Mouse (Mus musculus): ENCODE data around the gene 3110009E18Rik. TPM values are rescaled to one million over a fixed set of nuclear protein-coding genes. Genes with fewer than 3 reads are reported as not detected.
A peak's percentile ranks its signal among the peaks of the same experiment; 100 is the strongest.

3110009E18Rik gene
- total RNA-seq, 1 experiment from 2014 or later, result 14.5 TPM

DNA sequence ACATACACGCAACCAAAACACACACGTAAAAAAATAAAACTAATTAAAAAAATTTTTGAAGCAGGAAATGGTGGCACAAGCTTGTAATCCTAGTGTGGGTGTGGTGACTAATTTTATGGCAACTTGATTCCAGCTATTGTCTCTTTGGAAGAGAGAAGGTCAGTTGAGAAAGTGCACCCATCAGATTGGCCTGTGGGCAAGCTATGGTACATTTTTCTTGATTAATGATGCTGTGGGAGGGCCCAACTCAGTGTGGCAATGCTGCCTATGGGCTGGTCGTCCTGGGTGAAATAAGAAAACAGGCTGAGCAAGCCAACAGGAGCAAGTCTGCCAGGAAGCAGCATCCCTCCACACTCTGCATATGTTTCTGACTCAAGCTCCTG lies 19.8 kb upstream of the 3110009E18Rik start:
- no peak for DNase-seq

DNA sequence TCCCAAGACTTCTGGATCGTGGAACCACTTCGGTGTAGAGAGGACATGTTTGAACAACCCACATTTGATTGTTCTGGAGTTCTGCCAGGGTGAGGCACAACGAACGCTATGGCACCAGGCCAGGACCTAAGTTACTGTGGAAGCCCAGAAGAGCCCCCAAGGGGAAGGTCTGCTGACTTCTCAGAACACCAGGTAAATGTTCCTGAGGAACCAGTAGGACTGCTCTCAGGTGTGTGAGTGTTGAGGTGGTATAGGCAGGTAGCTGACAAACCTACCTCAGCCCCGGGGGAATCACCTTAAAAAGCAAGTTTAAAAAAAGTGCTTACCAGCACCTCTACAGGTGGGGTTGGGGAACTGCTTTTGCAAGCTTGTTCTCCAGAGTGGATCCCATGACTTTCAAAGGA lies 15.4 kb upstream of the 3110009E18Rik start:
- DNase-seq, result no peak

DNA sequence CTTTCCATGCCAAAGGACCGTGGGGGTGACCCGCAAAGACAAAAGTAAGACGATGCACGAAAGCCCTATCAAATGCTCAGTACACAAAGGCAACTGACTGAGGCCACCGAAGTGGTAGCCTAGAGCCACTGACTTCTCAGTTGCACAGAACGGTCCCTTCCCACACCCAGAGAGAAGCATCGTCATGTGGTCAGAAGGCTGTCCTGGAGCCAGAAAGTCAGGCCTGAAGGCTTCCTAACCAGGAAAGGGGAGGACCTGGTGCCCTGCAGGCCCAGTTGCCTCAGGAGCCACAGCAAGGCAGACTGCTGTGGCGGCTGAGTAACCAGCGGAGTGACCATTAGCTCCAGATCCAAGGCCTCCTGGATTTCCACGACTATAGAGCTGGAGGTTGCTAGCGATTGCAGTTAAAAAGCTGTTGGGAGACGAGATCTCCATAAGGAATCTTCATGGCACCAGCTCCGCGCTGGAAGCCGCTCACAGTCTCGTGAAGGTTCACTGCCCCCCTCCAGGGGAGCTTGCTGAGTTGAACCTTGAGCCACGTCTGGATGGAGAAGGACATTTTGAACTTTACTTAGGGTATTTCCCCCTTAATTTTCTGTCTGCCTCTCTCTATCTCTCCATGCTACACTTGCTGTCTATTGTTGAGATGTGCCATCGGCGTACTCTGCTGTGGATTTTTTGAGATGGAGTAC lies 11.1 kb upstream of the 3110009E18Rik start:
- DNase-seq, result no peak

DNA sequence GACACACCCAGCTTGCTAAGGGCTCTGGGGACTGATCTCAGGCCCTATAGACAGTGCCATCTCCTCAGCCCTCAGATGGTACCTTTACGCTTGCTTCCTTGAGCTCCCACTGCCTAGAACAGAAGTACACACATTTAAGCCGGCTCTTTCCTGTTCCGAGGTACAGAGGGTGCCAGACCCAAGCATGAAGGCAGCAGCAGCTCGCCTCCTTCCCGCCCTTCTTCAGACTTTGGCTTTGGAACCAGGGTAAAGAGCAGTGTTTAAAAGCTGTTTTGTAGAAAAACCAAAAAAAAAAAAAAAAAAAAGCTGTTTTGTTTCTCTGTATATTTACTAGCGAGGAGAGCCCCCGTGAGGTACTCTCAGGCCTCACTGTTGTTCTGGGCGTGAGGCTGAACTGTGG lies 9.2 kb upstream of the 3110009E18Rik start:
- DNase-seq, result no peak

DNA sequence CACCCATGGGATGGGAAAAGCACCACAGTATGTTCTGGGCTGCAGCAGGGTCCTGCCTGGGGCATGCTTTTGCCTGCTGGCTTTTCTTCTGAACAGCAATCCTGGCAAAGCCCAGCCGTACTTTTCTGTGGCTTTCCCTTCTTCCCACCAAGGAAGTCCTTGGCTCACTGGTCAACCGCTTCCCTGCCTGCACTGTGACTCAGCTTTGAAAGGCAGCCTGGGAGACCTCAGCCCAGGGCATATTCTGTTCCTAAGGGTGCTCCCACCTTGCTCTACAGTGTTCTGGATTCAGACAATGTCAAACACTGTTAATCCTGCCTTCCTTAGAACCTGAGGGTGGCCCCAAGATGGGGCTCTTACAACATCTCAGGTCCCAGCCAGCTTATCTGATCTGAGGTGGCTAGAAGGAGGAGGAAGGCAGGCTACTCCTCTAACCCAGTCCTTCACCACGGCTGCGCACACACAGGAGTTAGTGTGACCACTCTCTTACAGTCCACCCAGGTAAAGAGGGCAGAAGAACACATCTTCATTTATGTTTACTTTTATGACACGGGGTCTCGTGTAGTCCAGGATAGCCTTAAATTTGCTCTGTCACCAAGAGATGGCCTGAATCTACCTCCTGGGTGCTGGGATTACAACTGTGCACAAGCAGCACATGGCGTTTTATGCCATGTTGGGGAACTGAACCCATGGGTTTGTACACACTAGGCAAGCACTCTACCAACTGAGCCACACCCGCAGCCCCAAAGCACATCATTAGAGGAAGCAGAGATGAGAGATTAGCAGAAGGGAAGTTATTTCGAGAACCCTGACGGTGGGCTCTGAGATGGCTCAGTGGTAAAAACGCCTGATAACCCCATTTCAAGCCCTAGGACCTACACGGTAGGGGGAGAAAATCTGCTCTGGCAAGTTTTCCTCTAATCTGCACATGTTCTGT lies 8.5 kb upstream of the 3110009E18Rik start:
- DNase-seq, result no peak

- DNase-seq, result peak; percentile 67
Measured at GRCm38 (mm10) chr1:120115671-120116081, 5.3 kb upstream of the 3110009E18Rik start.

DNA sequence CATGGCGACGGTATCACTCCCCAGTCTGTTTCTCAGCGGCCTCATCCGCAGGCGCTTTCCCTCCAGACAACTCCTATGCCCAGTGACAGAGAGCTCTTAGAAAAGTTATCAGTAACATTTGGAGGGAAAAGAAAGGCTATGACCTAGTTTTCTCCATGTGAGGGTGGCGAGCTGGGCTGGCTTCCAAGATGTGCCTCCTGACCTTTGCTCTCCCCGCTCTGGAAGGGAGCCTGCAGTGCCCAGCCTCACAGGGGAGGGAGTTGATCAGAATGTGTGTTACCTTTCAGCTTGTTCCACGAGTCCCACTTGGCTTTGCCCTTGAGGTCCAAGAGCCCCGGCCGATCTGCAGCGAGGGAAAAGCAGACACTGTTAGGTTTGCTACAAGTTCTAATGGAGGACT lies 4.9 kb upstream of the 3110009E18Rik start:
- peak; percentile 67 for DNase-seq

DNA sequence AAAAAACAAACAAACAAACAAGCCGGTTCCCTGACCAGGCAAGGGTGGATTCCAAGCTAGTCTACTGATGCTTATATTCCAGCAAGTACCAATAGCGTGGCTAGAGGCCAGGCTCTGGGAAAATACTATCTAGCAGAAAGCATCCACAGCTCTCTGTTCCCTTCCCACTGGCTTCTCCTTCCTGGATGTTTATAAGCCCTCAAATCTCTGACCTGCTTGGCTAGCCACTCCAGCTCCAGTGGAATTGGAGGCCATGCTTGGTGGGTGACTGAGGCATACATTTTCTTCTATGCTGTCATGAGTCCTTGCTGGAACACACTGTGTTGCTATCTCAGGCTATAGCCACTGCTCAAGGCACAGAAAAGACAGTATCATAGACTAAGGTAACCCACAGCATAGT lies 2.1 kb upstream of the 3110009E18Rik start:
- DNase-seq, result no peak

- no peak for DNase-seq
Measured at GRCm38 (mm10) chr1:120119389-120119788, 1.6 kb upstream of the 3110009E18Rik start.

DNA sequence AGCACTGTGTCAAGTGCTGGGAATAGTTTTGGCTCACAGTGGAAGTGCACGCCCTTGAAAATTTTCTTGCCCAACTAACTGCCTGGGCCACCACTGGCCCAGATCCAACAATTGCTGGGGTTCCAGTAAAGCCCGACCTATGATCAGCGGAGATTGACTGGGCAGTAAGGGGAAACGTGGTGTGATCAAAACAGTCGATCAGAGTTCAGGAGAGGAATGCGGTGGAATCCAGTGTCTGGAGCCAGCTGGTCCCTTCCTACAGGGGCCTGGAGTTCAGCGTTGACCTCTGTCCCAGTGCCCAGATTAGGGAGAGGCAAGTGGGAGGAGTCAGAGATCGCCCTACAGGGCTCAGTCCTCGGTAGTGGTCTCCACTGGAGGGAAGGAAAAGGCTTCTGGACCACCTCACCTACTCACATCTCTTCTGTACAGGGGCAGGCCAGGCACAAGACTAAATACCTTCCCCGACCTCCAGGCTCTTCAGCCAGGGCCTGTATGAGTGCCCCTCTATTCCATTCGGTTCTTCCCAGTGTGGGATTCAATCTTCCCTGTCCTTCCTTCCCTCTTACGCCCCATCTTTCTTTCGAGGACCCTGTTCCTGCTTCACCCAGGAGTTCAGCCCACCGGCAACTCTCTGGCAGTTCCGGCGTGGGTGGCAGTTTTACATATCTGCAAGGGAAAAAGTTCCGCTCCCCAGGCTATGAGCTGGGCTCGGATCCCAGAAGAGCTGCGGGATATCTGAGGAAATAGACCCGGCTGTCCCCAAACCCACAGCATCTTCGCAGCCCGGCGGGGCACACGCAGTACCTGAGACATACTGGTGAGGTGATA lies 632 bp upstream of the 3110009E18Rik start:
- peak; percentile 69 for DNase-seq

- no peak for DNase-seq
Measured at GRCm38 (mm10) chr1:120121930-120122530, 1.0 kb downstream of the 3110009E18Rik start.

DNA sequence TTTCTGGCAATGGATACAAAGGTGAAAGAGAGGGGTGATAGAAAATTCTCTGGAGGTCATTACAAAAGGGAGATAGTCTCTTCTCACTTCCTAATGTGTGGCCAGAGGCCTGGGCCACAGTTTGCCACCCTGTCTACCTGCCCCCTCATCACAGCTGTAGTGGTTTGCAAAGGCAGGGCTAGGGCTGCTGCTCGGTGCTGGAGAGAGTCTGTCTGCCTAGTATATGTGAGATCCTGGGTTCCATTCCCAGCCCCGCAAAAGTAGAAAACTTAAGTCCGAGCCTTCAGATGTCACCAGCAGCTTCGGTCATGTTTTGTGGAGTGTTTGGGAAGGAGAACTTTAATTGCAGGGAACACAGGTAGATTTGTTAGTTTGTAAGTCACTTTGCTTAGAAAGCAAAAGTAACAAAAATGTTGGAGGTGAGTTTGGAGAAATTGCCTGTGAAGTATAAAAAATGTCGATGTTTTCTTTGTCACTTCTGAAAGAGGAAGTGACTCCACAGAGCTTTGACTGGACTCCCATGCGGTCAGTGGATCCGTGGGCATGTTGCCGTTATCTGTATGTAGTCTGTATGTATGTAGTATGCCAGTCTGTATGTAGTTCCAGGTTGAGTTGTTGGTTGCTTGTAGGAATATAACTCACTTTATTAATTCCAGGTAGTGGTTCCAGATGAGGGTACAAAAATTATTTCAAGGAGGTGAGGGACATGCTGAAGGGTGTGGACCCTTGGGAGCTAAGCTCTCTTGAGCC lies 1.8 kb downstream of the 3110009E18Rik start:
- no peak for DNase-seq

DNA sequence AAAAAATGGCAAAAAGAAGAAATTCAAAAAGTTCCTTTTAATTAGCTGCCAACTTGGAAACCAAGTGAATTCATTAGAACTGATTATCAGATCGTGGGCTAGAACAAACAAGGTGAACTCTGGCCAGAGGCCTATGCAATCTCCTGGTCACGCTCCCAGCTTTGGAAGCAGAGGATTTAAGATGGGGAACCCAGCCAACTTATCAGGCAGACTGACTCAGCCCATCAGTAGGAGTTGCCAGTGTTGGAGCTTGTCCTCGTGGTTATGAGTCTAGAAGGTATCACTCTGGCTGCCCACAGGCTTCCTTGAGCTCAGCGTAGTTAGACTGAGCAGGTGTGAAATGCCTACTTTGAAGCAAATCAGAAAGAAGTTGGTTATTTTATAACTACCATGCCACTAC lies 3.9 kb downstream of the 3110009E18Rik start:
- peak; percentile 32 for DNase-seq

DNA sequence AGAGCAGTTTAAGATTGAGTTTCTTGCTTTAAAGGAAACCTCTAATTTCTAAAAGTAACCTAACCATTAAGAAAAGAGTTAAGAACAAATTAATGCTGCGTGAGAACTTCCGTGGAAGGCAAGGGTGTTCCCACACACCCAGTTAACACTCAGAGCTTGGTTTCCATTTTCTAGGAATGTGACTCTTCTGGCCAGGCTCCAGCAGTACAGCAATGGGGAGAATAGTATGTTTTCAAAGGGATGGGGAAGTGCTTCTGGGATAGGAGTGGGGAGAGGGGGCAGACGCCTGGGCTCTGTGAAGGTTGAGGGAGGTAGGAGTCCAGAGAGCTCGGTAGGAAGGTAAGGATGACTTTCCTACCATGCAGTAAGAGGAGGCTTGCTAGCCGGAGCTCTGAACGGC lies 4.5 kb downstream of the 3110009E18Rik start:
- no peak for DNase-seq

DNA sequence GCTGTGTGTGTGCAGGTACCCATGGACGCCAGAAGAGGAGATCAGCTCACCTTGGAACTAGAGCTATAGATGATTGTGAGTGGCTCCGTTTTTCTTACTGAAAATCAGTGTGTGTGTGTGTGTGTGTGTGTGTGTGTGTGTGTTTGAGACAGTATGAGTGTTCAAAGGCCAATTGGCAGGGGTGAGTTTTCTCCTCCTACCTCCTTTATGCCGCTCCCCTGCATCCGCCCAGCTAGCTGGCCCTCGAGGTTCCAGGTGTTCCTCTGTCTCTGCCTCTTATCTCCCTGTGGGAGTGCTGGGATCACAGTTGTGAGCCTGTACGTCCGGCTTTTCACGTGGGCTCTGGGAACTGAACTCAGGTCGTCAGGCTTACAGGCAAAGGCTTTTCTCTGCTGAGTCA lies 5.3 kb downstream of the 3110009E18Rik start:
- DNase-seq, result no peak

- no peak for DNase-seq
Measured at GRCm38 (mm10) chr1:120132376-120132775, 11.4 kb downstream of the 3110009E18Rik start.

- DNase-seq, result peak; percentile 83
Measured at GRCm38 (mm10) chr1:120135934-120136786, 15.2 kb downstream of the 3110009E18Rik start.

GRCm38 (mm10) chr1:120138923-120139540 lies 18.0 kb downstream of the 3110009E18Rik start:
- DNase-seq, result no peak

- no peak for DNase-seq
Measured at GRCm38 (mm10) chr1:120140144-120140693, 19.2 kb downstream of the 3110009E18Rik start.

DNA sequence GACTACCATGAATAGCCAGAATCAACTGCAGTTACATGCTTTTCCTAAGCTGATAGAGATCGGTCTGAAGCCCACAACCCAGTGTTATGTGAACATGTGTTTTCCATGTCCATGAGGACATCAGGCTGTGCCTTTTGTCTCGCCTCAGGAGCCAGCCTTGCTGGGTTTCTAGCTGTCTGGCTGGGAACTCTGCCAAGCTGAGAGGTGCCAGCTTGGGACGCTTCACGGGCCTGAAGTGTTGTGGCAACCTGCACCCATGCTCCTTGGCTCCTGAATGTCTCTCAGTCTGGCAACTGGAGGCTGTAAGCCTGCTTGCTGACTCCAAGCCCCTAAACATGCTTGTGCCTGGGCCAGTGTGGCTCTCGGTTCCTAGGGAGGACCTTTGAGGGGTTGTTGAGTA lies 21.6 kb downstream of the 3110009E18Rik start:
- DNase-seq, result peak; percentile 37

All from adrenal gland, postnatal 25 days (tissue).